In the genomic region with DNA sequence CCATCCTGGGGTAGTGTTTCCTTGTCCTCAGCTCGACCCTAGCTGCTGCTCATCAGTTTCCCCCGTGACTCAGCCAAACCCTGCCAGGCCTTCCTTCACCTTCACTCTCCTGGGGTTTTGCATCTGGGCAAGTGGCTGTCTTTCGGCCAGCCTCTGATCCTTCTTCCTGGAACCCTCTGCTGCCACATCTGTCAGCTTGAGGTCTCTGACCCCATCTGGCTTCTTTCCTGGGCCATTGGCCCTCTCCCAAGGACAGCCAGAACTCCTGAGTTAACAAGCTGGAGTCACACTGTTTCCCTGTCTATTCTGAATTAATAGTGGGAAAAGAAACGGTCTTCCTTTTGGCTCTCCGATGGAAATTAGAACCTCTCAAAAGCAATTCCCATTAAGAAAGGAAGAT, we compare ENCODE assay signal across 11 mouse cellular contexts.
DNase-seq lines count a peak whose midpoint lies in the region; ATAC-seq and TF ChIP-seq lines count a peak whose summit lies in the region.
"Had no signal": no experiment of that assay in that cellular context is flagged by ENCODE, and none has a peak within 500 bp of the region (broad histone marks: within the 10 kb centered on the region; RNA-seq: fewer than 3 reads in every experiment).

No protein-coding gene starts in this region.

- no peaks in the 10 kb centered on the region for H3K36me3 ChIP-seq in kidney, embryonic 16.5 days (ENCODE audit: insufficient read depth, low read length)
- no peaks in the 10 kb centered on the region for H3K36me3 ChIP-seq in thymus, adult 2 months (ENCODE audit: control insufficient read depth, insufficient read depth, low read length)
- H3K36me3 ChIP-seq: hindbrain, embryonic 10.5 days had no signal

- DNase-seq in kidney, adult 11 months = peak; percentile 2
- peak; percentile 80 for DNase-seq in adrenal gland, postnatal 10 days
- DNase-seq in heart, adult 9 months (ENCODE audit: low spot score in 2 of 2) = peak; percentile 74 to 82
- peak; percentile 7 for DNase-seq in lung, postnatal 25 days (ENCODE audit: low spot score)
- no peak for DNase-seq in thymus, adult 2 months
- no peak for DNase-seq in Muller cell, postnatal 12 days (ENCODE audit: inconsistent ontology term)
- DNase-seq: midbrain, embryonic 14.5 days had no signal

- no peak for TF ChIP-seq POLR2A in thymus, adult 2 months (IDR thresholded peaks at IDR 0.05; ENCODE audit: control insufficient read depth, extremely low read depth, insufficient read depth, low read length, poor library complexity)

- H3K27me3 ChIP-seq in kidney, embryonic 16.5 days (ENCODE audit: insufficient read depth, low read length) = no peaks in the 10 kb centered on the region
- H3K27me3 ChIP-seq in thymus, adult 2 months (ENCODE audit: control insufficient read depth, insufficient read depth, low read length) = no peaks in the 10 kb centered on the region

- no peak overlapping the region for H3K4me2 ChIP-seq in kidney, embryonic 16.5 days (replicated peaks; ENCODE audit: low read depth, low read length)

- no peak overlapping the region for H3K27ac ChIP-seq in kidney, embryonic 16.5 days (ENCODE audit: low read length)
- H3K27ac ChIP-seq in thymus, adult 2 months (ENCODE audit: control insufficient read depth, insufficient read depth, low read length) = no peak overlapping the region
- H3K27ac ChIP-seq: hindbrain, embryonic 10.5 days had no signal

- no peak overlapping the region for H3K9ac ChIP-seq in kidney, embryonic 16.5 days (replicated peaks; ENCODE audit: low read length)

- H3K4me3 ChIP-seq in kidney, embryonic 16.5 days (ENCODE audit: low read length) = no peak overlapping the region
- no peak overlapping the region for H3K4me3 ChIP-seq in thymus, adult 2 months (ENCODE audit: control insufficient read depth, insufficient read depth, low read length)
- H3K4me3 ChIP-seq: erythroblast, embryonic 14.5 days; hindbrain, embryonic 10.5 days had no signal

- no peak for TF ChIP-seq CTCF in thymus, adult 2 months (IDR thresholded peaks at IDR 0.05; ENCODE audit: borderline replicate concordance, control insufficient read depth, extremely low read depth, insufficient read depth, low read length, poor library complexity)

- WGBS in kidney, embryonic 16.5 days = 51% methylated on average over 5 of the region's 5 CpGs
- 80% methylated on average over 5 of the region's 5 CpGs for WGBS in thymus, adult 2 months

- no peaks in the 10 kb centered on the region for H3K4me1 ChIP-seq in kidney, embryonic 16.5 days (ENCODE audit: insufficient read depth, low read length)
- H3K4me1 ChIP-seq in thymus, adult 2 months (replicated peaks; ENCODE audit: control insufficient read depth, insufficient read depth, low read length) = no peaks in the 10 kb centered on the region
- H3K4me1 ChIP-seq: hindbrain, embryonic 10.5 days had no signal

- no peaks in the 10 kb centered on the region for H3K9me3 ChIP-seq in kidney, embryonic 16.5 days (ENCODE audit: low read length)
- H3K9me3 ChIP-seq: hindbrain, embryonic 10.5 days had no signal

- no peak for ATAC-seq in kidney, embryonic 16.5 days (ENCODE audit: low FRiP score, low TSS enrichment)
- ATAC-seq in activated CD4-positive, CD25-positive, alpha-beta regulatory T cell, adult 4 months = no peak

Comparison
In these comparisons a context has a peak if more than half of its experiments do, and no peak if none do; other contexts are left out.
1. DNase-seq: peak in kidney, adult 11 months (single experiment), adrenal gland, postnatal 10 days (single experiment), heart, adult 9 months (2 of 2) and lung, postnatal 25 days (single experiment); none in thymus, adult 2 months (single experiment) and Muller cell, postnatal 12 days (single experiment).